Mouse (Mus musculus) embryonic facial prominence, embryonic 15.5 days (tissue): ENCODE data around the gene B4galnt3. TPM values are rescaled to one million over a fixed set of nuclear protein-coding genes. Genes with fewer than 3 reads are reported as not detected.

Experiments used
- ATAC-seq: fragments of 200-750 bp; cut with Nextera tagmentation; 2 replicates; pipeline ENCODE4 v1.8.0; 2017; ENCODE audit warnings: low read depth, moderate TSS enrichment; ENCODE audit not compliant: insufficient number of reproducible peaks, low FRiP score, low TSS enrichment
- H3K27ac ChIP-seq: fragments of 300-500 bp; sonication (generic); replicated peaks from 2 replicates; pipeline ENCODE4 v1.5.1; 2015; ENCODE audit warnings: mild to moderate bottlenecking, inconsistent platforms
- H3K27me3 ChIP-seq: fragments of 300-500 bp; sonication (generic); 2 replicates; pipeline ENCODE4 v1.6.1; 2015; ENCODE audit warnings: inconsistent platforms
- H3K36me3 ChIP-seq: fragments of 300-500 bp; sonication (generic); 2 replicates; pipeline ENCODE4 v1.6.1; 2015; ENCODE audit warnings: mild to moderate bottlenecking, inconsistent platforms
- H3K4me1 ChIP-seq: fragments of 300-500 bp; sonication (generic); 2 replicates; pipeline ENCODE4 v1.6.1; 2015; ENCODE audit warnings: inconsistent platforms
- H3K4me2 ChIP-seq: fragments of 300-500 bp; sonication (generic); replicated peaks from 2 replicates; pipeline ENCODE4 v1.6.1; 2015; ENCODE audit warnings: mild to moderate bottlenecking, inconsistent platforms
- H3K4me3 ChIP-seq: fragments of 300-500 bp; sonication (generic); replicated peaks from 2 replicates; pipeline ENCODE4 v1.5.1; 2015; ENCODE audit warnings: mild to moderate bottlenecking, inconsistent platforms
- H3K9ac ChIP-seq: fragments of 300-500 bp; sonication (generic); 2 replicates; pipeline ENCODE4 v1.6.1; 2015; ENCODE audit warnings: inconsistent platforms
- H3K9me3 ChIP-seq: fragments of 300-500 bp; sonication (generic); replicated peaks from 2 replicates; pipeline ENCODE4 v1.6.1; 2016; ENCODE audit warnings: inconsistent platforms
- WGBS: fragments of 180-500 bp; shearing (Covaris S2); methylation state at CpG from one replicate; pipeline ENCODE4 v1.1.7; 2015; 5-methylcytosine and 5-hydroxymethylcytosine counted together
- polyA plus RNA-seq: library from polyadenylated mRNA; unstranded; fragments of >200 nt; fragmentation: Nextera tagmentation; extraction: Ambion mirVana; gene quantifications from 2 replicates; pipeline ENCODE4 v1.2.1, GENCODE M21; 2015

B4galnt3 gene
- polyA plus RNA-seq, 1 experiment from 2014 or later, result 2.9 TPM

- no peak overlapping the region for H3K27ac ChIP-seq
- H3K4me2 ChIP-seq, result no peak overlapping the region
- WGBS, result 66% methylated on average over 5 of the region's 5 CpGs
- H3K4me3 ChIP-seq, result no peak overlapping the region
- no peak for ATAC-seq
- no peaks in the 10 kb centered on the region for H3K4me1 ChIP-seq
- H3K9ac ChIP-seq, result no peak overlapping the region
- no peaks in the 10 kb centered on the region for H3K27me3 ChIP-seq
- H3K9me3 ChIP-seq, result no peaks in the 10 kb centered on the region
- no peaks in the 10 kb centered on the region for H3K36me3 ChIP-seq
Observed at GRCm38 (mm10) chr6:120246676-120247075, 47.7 kb downstream of the B4galnt3 start.

- no peaks in the 10 kb centered on the region for H3K27me3 ChIP-seq
- 69% methylated on average over 8 of the region's 8 CpGs for WGBS
Observed at GRCm38 (mm10) chr6:120243250-120243649, 51.1 kb downstream of the B4galnt3 start.

GRCm38 (mm10) chr6:120242530-120242929, 51.8 kb downstream of the B4galnt3 start:
- H3K4me1 ChIP-seq, result no peaks in the 10 kb centered on the region
- no peak for ATAC-seq
- no peak overlapping the region for H3K4me3 ChIP-seq
- H3K27me3 ChIP-seq, result no peaks in the 10 kb centered on the region
- WGBS, result 55% methylated on average over 8 of the region's 8 CpGs
- H3K4me2 ChIP-seq, result no peak overlapping the region
- no peaks in the 10 kb centered on the region for H3K36me3 ChIP-seq
- no peak overlapping the region for H3K9ac ChIP-seq
- no peaks in the 10 kb centered on the region for H3K9me3 ChIP-seq
- H3K27ac ChIP-seq, result no peak overlapping the region

More at GRCm38 (mm10) chr6:120243250-120243649, 51.1 kb downstream of the B4galnt3 start:
- no peak for ATAC-seq
- Histone ChIP-seq H3K9ac (no peak overlapping the region), H3K4me3 (no peak overlapping the region), H3K27ac (no peak overlapping the region), H3K4me1 (no peaks in the 10 kb centered on the region), H3K36me3 (no peaks in the 10 kb centered on the region), H3K4me2 (no peak overlapping the region), H3K9me3 (no peaks in the 10 kb centered on the region)

GRCm38 (mm10) chr6:120241453-120241852, 52.9 kb downstream of the B4galnt3 start:
- H3K4me2 ChIP-seq, result no peak overlapping the region
- no peaks in the 10 kb centered on the region for H3K27me3 ChIP-seq
- H3K27ac ChIP-seq, result no peak overlapping the region
- H3K9me3 ChIP-seq, result no peaks in the 10 kb centered on the region
- no peak for ATAC-seq
- WGBS, result 87% methylated on average over 12 of the region's 12 CpGs
- H3K36me3 ChIP-seq, result no peaks in the 10 kb centered on the region
- H3K4me1 ChIP-seq, result no peaks in the 10 kb centered on the region
- no peak overlapping the region for H3K9ac ChIP-seq
- no peak overlapping the region for H3K4me3 ChIP-seq

GRCm38 (mm10) chr6:120240461-120240860, 53.9 kb downstream of the B4galnt3 start:
- Histone ChIP-seq H3K4me1 (no peaks in the 10 kb centered on the region), H3K27me3 (no peaks in the 10 kb centered on the region), H3K4me2 (no peak overlapping the region), H3K9ac (no peak overlapping the region), H3K27ac (peak overlapping the region; percentile 23; the same call in 1 of the 2 replicates), H3K4me3 (no peak overlapping the region), H3K9me3 (no peaks in the 10 kb centered on the region), H3K36me3 (no peaks in the 10 kb centered on the region)
- peak; percentile 45 for ATAC-seq
- 65% methylated on average over 5 of the region's 5 CpGs for whole genome bisulfite sequencing

- Histone ChIP-seq H3K27ac (no peak overlapping the region), H3K9ac (no peak overlapping the region), H3K9me3 (no peaks in the 10 kb centered on the region), H3K4me1 (no peaks in the 10 kb centered on the region), H3K4me3 (no peak overlapping the region), H3K27me3 (no peaks in the 10 kb centered on the region), H3K4me2 (no peak overlapping the region), H3K36me3 (no peaks in the 10 kb centered on the region)
- WGBS, result 30% methylated on average over 7 of the region's 7 CpGs
- ATAC-seq, result no peak
Observed at GRCm38 (mm10) chr6:120235874-120236273, 58.5 kb downstream of the B4galnt3 start.

GRCm38 (mm10) chr6:120232885-120233284, 61.5 kb downstream of the B4galnt3 start:
- whole genome bisulfite sequencing, result 93% methylated on average over 6 of the region's 6 CpGs
- no peak overlapping the region for H3K9ac ChIP-seq
- ATAC-seq, result no peak
- H3K4me2 ChIP-seq, result no peak overlapping the region
- H3K27me3 ChIP-seq, result no peaks in the 10 kb centered on the region
- H3K36me3 ChIP-seq, result no peaks in the 10 kb centered on the region
- no peaks in the 10 kb centered on the region for H3K9me3 ChIP-seq
- no peak overlapping the region for H3K4me3 ChIP-seq
- H3K27ac ChIP-seq, result no peak overlapping the region
- H3K4me1 ChIP-seq, result no peaks in the 10 kb centered on the region

GRCm38 (mm10) chr6:120230441-120230840, 63.9 kb downstream of the B4galnt3 start:
- ATAC-seq, result no peak
- Histone ChIP-seq H3K36me3 (no peaks in the 10 kb centered on the region), H3K4me2 (no peak overlapping the region), H3K4me1 (0 out of 2 replicates have a peak, but pooled peaks cover 6% of the 10 kb centered on the region), H3K27ac (no peak overlapping the region), H3K27me3 (no peaks in the 10 kb centered on the region), H3K9me3 (no peaks in the 10 kb centered on the region), H3K4me3 (no peak overlapping the region), H3K9ac (no peak overlapping the region)
- WGBS, result 32% methylated on average over 1 of the region's 1 CpGs

- no peak for ATAC-seq
- Histone ChIP-seq H3K27ac (no peak overlapping the region), H3K4me3 (no peak overlapping the region), H3K36me3 (no peaks in the 10 kb centered on the region), H3K27me3 (no peaks in the 10 kb centered on the region), H3K4me1 (0 out of 2 replicates have a peak, but pooled peaks cover 7% of the 10 kb centered on the region), H3K9me3 (no peaks in the 10 kb centered on the region), H3K4me2 (no peak overlapping the region), H3K9ac (no peak overlapping the region)
- 76% methylated on average over 7 of the region's 7 CpGs for WGBS
Observed at GRCm38 (mm10) chr6:120229806-120230205, 64.6 kb downstream of the B4galnt3 start.

GRCm38 (mm10) chr6:120227068-120227467, 67.3 kb downstream of the B4galnt3 start:
- Histone ChIP-seq H3K27me3 (no peaks in the 10 kb centered on the region), H3K27ac (no peak overlapping the region), H3K4me3 (no peak overlapping the region), H3K4me2 (no peak overlapping the region), H3K36me3 (no peaks in the 10 kb centered on the region), H3K4me1 (0 out of 2 replicates have a peak, but pooled peaks cover 7% of the 10 kb centered on the region), H3K9ac (no peak overlapping the region), H3K9me3 (no peaks in the 10 kb centered on the region)
- ATAC-seq, result no peak
- WGBS, result 79% methylated on average over 7 of the region's 7 CpGs

GRCm38 (mm10) chr6:120225355-120225754, 69.0 kb downstream of the B4galnt3 start:
- H3K4me2 ChIP-seq, result no peak overlapping the region
- 45% methylated on average over 6 of the region's 6 CpGs for WGBS
- no peak overlapping the region for H3K27ac ChIP-seq
- H3K9me3 ChIP-seq, result no peaks in the 10 kb centered on the region
- no peak for ATAC-seq
- H3K27me3 ChIP-seq, result no peaks in the 10 kb centered on the region
- H3K4me1 ChIP-seq, result 0 out of 2 replicates have a peak, but pooled peaks cover 7% of the 10 kb centered on the region
- H3K4me3 ChIP-seq, result no peak overlapping the region
- no peak overlapping the region for H3K9ac ChIP-seq
- no peaks in the 10 kb centered on the region for H3K36me3 ChIP-seq

GRCm38 (mm10) chr6:120222669-120223068, 71.7 kb downstream of the B4galnt3 start:
- H3K4me1 ChIP-seq, result 0 out of 2 replicates have a peak, but pooled peaks cover 7% of the 10 kb centered on the region
- H3K9me3 ChIP-seq, result no peaks in the 10 kb centered on the region
- H3K36me3 ChIP-seq, result no peaks in the 10 kb centered on the region
- H3K9ac ChIP-seq, result no peak overlapping the region
- no peak overlapping the region for H3K4me2 ChIP-seq
- no peak overlapping the region for H3K4me3 ChIP-seq
- no peak overlapping the region for H3K27ac ChIP-seq
- no peaks in the 10 kb centered on the region for H3K27me3 ChIP-seq
- ATAC-seq, result no peak
- 29% methylated on average over 6 of the region's 6 CpGs for WGBS
